Mouse (Mus musculus) G1E (cell line): ENCODE measurements around the gene Snrnp70.

ENCODE experiments used
- CTCF ChIP-seq: IDR thresholded peaks from 2 replicates; pipeline ENCODE4 v1.5.1; 2012; ENCODE audit warnings: low read depth, low read length, inconsistent platforms, mixed read lengths
- GATA2 ChIP-seq: IDR thresholded peaks from 2 replicates; pipeline ENCODE4 v1.6.1; 2012; ENCODE audit warnings: low read depth, low read length, inconsistent platforms, borderline replicate concordance
- TAL1 ChIP-seq: conservative IDR thresholded peaks from 2 replicates; pipeline ENCODE4 v1.6.1; 2012; ENCODE audit warnings: low read depth, low read length, inconsistent platforms, mixed read lengths

DNA sequence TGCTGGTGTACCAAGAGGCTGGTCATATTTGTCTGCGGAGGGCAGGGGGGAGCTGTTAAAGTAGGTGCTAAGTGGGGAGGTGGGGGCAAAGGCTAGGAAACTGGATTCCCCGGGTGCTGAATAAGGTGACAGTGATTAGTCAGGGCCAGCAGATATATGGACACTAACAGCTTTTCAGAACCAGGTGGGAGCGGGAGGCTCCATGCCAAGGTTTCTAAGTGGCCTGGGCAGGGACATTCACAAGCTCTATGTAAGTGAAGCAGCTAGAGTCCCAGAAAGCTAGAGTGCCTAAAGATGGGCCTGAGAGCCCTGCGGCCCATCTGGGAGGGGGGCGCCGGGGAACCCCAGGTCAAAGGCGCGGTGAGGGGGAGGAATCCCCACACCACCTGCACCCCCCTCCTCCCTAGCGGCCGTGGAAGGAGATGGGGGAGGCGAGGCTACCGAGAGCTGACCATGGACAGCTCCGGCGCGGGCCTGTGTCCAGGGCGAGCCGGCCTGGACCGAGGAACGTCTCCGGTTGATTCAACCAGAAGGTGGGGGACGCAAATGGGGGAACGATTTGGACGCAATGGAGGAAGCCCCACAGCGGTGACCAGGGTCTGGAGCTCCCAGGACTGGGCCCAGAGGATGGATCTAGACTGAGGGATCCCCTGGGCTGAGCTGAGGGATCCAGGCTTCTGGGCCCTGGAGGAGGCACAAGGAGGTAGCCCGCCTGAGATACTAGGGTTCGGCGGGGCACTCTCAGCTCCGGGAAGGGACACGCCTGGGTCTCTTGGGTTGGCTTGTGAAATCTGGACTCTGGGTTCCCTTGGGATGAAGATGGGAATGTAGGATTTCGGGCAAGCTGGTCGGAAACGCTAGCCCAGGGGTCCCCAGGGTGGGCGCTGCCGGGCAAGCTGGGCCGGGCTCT, 29.5 kb downstream of the Snrnp70 start:
- no peak for TF ChIP-seq TAL1
- no peak for TF ChIP-seq CTCF
- TF ChIP-seq GATA2: no peak
